Mouse (Mus musculus): ENCODE results near the gene Pde11a. TPM values are rescaled to one million over a fixed set of nuclear protein-coding genes. Genes with fewer than 3 reads are reported as not detected.

Pde11a gene
- total and polyA plus RNA-seq, 2 experiments: not detected

DNA sequence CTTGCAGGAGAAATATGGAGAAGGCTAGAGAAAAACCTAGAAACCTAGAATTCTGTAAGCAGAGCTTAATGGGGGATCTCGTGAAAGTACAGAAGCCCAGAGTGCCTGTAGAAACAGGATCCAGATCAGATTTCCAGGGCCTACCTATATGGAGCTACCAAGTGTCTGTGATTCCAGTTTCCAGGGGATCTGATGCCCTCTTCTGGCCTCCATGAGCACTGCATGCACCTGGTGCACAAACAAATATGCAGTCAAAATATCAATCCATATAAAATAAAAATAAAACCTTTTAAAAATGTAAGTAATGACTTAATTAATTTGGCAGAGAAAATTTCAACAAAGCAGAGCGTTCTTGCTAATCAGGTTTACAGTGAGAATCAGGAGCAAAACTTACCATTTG is 23.5 kb upstream of the Pde11a start:
- no peak overlapping the region for H3K4me3 ChIP-seq (ENCODE audit: insufficient read depth, low read depth, low read length)
- H3K9ac ChIP-seq (ENCODE audit: low read depth, low read length): no peak overlapping the region
- H3K4me1 ChIP-seq (ENCODE audit: control insufficient read depth, insufficient read depth, low read length): no peaks in the 10 kb centered on the region
- TF ChIP-seq CTCF (IDR thresholded peaks at IDR 0.05; ENCODE audit: low read depth, low read length): peak; percentile 30; the same call in 1 of the 2 replicates
- TF ChIP-seq POLR2A (IDR thresholded peaks at IDR 0.05; ENCODE audit: extremely low read depth, insufficient read depth, low read length): no peak
- H3K79me2 ChIP-seq (ENCODE audit: control insufficient read depth, insufficient read depth, low read length): no peaks in the 10 kb centered on the region
- no peaks in the 10 kb centered on the region for H3K36me3 ChIP-seq (ENCODE audit: control insufficient read depth, insufficient read depth, low read length)
- whole genome bisulfite sequencing: 60% methylated on average over 2 of the region's 2 CpGs
- no peak overlapping the region for H3K27ac ChIP-seq (replicated peaks; ENCODE audit: insufficient read depth, low read depth, low read length)
- H3K27me3 ChIP-seq (ENCODE audit: control insufficient read depth, insufficient read depth, low read length): no peaks in the 10 kb centered on the region
- no peak for DNase-seq (ENCODE audit: extremely low read depth, low read depth, low spot score)

DNA sequence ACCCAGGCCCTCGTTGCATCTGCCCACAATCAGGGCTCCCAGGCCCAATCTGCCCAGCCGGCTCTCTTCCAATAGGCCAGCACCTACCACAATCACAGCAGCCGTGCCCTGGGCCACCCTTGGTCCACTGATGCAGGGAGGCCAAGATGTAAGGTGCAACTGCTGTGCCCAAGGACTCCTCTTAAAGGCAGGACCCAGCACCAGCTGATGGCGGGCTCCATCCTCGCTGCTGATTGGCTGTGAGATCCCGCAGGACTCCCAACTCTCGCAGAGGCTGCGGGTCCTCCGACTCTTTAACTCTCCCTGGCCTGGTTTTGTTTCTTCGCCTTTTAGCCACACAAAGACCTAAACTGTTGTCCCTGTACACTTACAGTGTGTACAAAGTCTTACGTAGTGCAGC is 21.7 kb upstream of the Pde11a start, which contains the start of gene Cyct:
Gene Cyct, minus strand, starts transcription at position 225 of the 400 bp plus-strand sequence.
- Histone ChIP-seq H3K4me3 (ENCODE audit: insufficient read depth, low read depth, low read length) (no peak within 1 kb of the TSS), H3K36me3 (ENCODE audit: control insufficient read depth, insufficient read depth, low read length) (no peaks in the 10 kb centered on the region), H3K27me3 (ENCODE audit: control insufficient read depth, insufficient read depth, low read length) (no peaks in the 10 kb centered on the region), H3K79me2 (ENCODE audit: control insufficient read depth, insufficient read depth, low read length) (no peaks in the 10 kb centered on the region), H3K4me1 (ENCODE audit: control insufficient read depth, insufficient read depth, low read length) (no peaks in the 10 kb centered on the region), H3K27ac (replicated peaks; ENCODE audit: insufficient read depth, low read depth, low read length) (no peak within 1 kb of the TSS), H3K9ac (ENCODE audit: low read depth, low read length) (no peak within 1 kb of the TSS)
- no peak for TF ChIP-seq CTCF (IDR thresholded peaks at IDR 0.05; ENCODE audit: low read depth, low read length)
- TF ChIP-seq POLR2A (IDR thresholded peaks at IDR 0.05; ENCODE audit: extremely low read depth, insufficient read depth, low read length): no peak
- DNase-seq (ENCODE audit: extremely low read depth, low read depth, low spot score): no peak
- 88% methylated on average over 11 of the region's 11 CpGs for WGBS

DNA sequence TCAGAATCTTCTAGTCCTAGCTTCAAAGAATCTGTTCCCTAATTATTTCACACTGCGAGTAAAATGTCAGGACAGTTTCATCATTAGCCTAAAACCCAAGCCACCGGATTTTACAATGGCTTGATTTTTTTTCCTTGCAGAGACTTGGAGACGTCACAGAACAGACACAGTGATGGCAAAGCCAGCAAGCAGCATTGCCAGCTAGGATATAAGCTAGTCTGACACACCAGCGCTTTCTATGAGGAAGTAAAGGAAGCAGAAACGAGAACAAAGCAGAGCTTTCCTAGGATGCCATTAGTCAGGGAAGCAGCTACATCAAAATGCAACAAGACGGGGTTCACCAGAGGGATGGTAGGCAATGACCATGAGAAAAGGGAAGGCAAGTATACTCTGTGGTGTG is 9.3 kb upstream of the Pde11a start:
- Histone ChIP-seq H3K27me3 (ENCODE audit: control insufficient read depth, insufficient read depth, low read length) (no peaks in the 10 kb centered on the region), H3K9ac (ENCODE audit: low read depth, low read length) (no peak overlapping the region), H3K4me1 (ENCODE audit: control insufficient read depth, insufficient read depth, low read length) (no peaks in the 10 kb centered on the region), H3K79me2 (ENCODE audit: control insufficient read depth, insufficient read depth, low read length) (no peaks in the 10 kb centered on the region), H3K4me3 (ENCODE audit: insufficient read depth, low read depth, low read length) (no peak overlapping the region), H3K27ac (replicated peaks; ENCODE audit: insufficient read depth, low read depth, low read length) (no peak overlapping the region), H3K36me3 (ENCODE audit: control insufficient read depth, insufficient read depth, low read length) (no peaks in the 10 kb centered on the region)
- TF ChIP-seq POLR2A (IDR thresholded peaks at IDR 0.05; ENCODE audit: extremely low read depth, insufficient read depth, low read length) (no peak), CTCF (IDR thresholded peaks at IDR 0.05; ENCODE audit: low read depth, low read length) (no peak)
- WGBS: 77% methylated on average over 6 of the region's 6 CpGs
- no peak for DNase-seq (ENCODE audit: extremely low read depth, low read depth, low spot score)

GRCm38 (mm10) chr2:76342146-76342545 is 3.6 kb upstream of the Pde11a start:
- Histone ChIP-seq H3K27me3 (ENCODE audit: control insufficient read depth, insufficient read depth, low read length) (no peaks in the 10 kb centered on the region), H3K79me2 (ENCODE audit: control insufficient read depth, insufficient read depth, low read length) (no peaks in the 10 kb centered on the region), H3K36me3 (ENCODE audit: control insufficient read depth, insufficient read depth, low read length) (no peaks in the 10 kb centered on the region), H3K4me1 (ENCODE audit: control insufficient read depth, insufficient read depth, low read length) (no peaks in the 10 kb centered on the region), H3K9ac (ENCODE audit: low read depth, low read length) (no peak overlapping the region), H3K4me3 (ENCODE audit: insufficient read depth, low read depth, low read length) (no peak overlapping the region), H3K27ac (replicated peaks; ENCODE audit: insufficient read depth, low read depth, low read length) (no peak overlapping the region)
- no peak for TF ChIP-seq CTCF (IDR thresholded peaks at IDR 0.05; ENCODE audit: low read depth, low read length)
- no peak for TF ChIP-seq POLR2A (IDR thresholded peaks at IDR 0.05; ENCODE audit: extremely low read depth, insufficient read depth, low read length)
- DNase-seq (ENCODE audit: extremely low read depth, low read depth, low spot score): no peak
- 86% methylated on average over 9 of the region's 9 CpGs for WGBS

DNA sequence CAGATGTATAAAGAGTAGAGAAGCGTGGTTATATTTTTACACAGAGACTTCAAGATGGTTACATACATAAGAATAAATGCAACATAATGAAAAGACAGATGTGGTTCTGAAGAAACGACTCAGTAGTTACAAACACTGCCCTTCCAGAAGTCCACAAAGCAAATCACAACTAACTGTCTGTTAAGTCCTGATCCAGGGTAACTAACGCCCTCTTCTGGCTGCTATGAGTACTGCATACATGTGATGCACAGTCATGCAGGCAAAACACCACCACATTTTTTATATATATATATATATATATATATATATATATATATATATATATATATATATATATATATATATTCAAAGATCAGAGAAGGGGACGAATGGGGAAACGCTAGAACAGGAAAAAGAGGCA is 4.0 kb downstream of the Pde11a start:
- Histone ChIP-seq H3K4me3 (ENCODE audit: insufficient read depth, low read depth, low read length) (no peak overlapping the region), H3K27me3 (ENCODE audit: control insufficient read depth, insufficient read depth, low read length) (no peaks in the 10 kb centered on the region; the same call in 1 of the 2 replicates)
- no peak for TF ChIP-seq CTCF (IDR thresholded peaks at IDR 0.05; ENCODE audit: low read depth, low read length)
- TF ChIP-seq POLR2A (IDR thresholded peaks at IDR 0.05; ENCODE audit: extremely low read depth, insufficient read depth, low read length): no peak

GRCm38 (mm10) chr2:76332161-76332805 is 6.3 kb downstream of the Pde11a start:
- DNase-seq (ENCODE audit: extremely low read depth, low read depth, low spot score): no peak
- Histone ChIP-seq H3K36me3 (ENCODE audit: control insufficient read depth, insufficient read depth, low read length) (no peaks in the 10 kb centered on the region), H3K9ac (ENCODE audit: low read depth, low read length) (no peak overlapping the region), H3K27me3 (ENCODE audit: control insufficient read depth, insufficient read depth, low read length) (no peaks in the 10 kb centered on the region; the same call in 1 of the 2 replicates), H3K79me2 (ENCODE audit: control insufficient read depth, insufficient read depth, low read length) (no peaks in the 10 kb centered on the region), H3K4me1 (ENCODE audit: control insufficient read depth, insufficient read depth, low read length) (no peaks in the 10 kb centered on the region), H3K27ac (replicated peaks; ENCODE audit: insufficient read depth, low read depth, low read length) (no peak overlapping the region), H3K4me3 (ENCODE audit: insufficient read depth, low read depth, low read length) (no peak overlapping the region)
- 66% methylated on average over 11 of the region's 11 CpGs for WGBS
- TF ChIP-seq CTCF (IDR thresholded peaks at IDR 0.05; ENCODE audit: low read depth, low read length) (no peak), POLR2A (IDR thresholded peaks at IDR 0.05; ENCODE audit: extremely low read depth, insufficient read depth, low read length) (no peak)

More for the DNA sequence above, 4.0 kb downstream of the Pde11a start:
- Histone ChIP-seq H3K36me3 (ENCODE audit: control insufficient read depth, insufficient read depth, low read length) (no peaks in the 10 kb centered on the region), H3K9ac (ENCODE audit: low read depth, low read length) (no peak overlapping the region), H3K27ac (replicated peaks; ENCODE audit: insufficient read depth, low read depth, low read length) (no peak overlapping the region), H3K79me2 (ENCODE audit: control insufficient read depth, insufficient read depth, low read length) (no peaks in the 10 kb centered on the region), H3K4me1 (ENCODE audit: control insufficient read depth, insufficient read depth, low read length) (no peaks in the 10 kb centered on the region)
- WGBS: 79% methylated on average over 5 of the region's 5 CpGs
- DNase-seq (ENCODE audit: extremely low read depth, low read depth, low spot score): no peak
